Mouse (Mus musculus) hematopoietic multipotent progenitor cell, adult 10-12 weeks (in vitro differentiated cells): ENCODE measurements around the gene Arpc3. TPM values are rescaled to one million over a fixed set of nuclear protein-coding genes. Genes with fewer than 3 reads are reported as not detected.

ENCODE experiments used
- polyA plus RNA-seq: library from polyadenylated mRNA; stranded (reverse); fragments of >175 nt; gene quantifications from 2 replicates; pipeline ENCODE4 v1.2.3, GENCODE M21; 2012; ENCODE audit warnings: low replicate concordance

Gene Arpc3
- polyA plus RNA-seq, result 32.4 and 72.1 TPM in 2 replicates

GRCm38 (mm10) chr5:122391786-122392180 is at the start of gene Arpc3:
Gene Arpc3, plus strand, starts transcription at chr5:122391878.

DNA sequence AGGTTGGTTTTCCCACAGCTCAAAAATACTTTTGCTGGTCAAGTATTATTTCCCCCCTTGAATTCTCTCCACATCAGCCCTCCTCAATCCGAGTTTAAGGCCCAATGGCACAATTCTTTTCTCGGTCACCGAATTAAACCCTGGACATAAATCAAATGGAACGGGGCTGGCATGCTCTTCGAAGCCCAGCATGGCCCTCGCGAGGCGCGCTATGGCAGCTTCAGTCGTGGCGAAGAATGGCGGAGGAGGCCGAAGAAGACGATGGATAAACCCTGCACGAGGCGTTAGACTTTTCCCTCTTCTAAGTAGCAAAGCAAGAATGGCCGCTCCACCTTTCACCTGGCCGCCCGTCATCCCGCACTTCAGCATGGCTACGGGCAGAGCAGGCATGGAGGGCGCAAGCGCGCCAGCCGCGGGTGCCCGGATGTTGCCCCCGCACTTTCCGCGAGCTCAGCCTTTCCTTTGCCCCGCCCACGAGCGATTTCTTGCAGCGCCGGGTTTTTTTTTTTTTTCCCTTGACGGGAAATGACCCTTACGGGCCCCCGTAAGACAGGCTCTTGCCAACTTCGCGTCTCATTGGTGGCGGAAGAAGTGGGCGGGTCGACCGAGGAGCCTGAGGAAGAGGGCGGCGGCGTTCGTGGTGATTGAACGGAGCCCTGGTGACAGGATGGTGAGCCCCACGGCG is 37.7 kb upstream of the Arpc3 start, which contains the start of the genes Rad9b and Vps29:
Rad9b (minus strand) TSS at position 427 of the 685 bp plus-strand sequence.
Vps29 (plus strand) TSS at position 563 of the 685 bp plus-strand sequence.

DNA sequence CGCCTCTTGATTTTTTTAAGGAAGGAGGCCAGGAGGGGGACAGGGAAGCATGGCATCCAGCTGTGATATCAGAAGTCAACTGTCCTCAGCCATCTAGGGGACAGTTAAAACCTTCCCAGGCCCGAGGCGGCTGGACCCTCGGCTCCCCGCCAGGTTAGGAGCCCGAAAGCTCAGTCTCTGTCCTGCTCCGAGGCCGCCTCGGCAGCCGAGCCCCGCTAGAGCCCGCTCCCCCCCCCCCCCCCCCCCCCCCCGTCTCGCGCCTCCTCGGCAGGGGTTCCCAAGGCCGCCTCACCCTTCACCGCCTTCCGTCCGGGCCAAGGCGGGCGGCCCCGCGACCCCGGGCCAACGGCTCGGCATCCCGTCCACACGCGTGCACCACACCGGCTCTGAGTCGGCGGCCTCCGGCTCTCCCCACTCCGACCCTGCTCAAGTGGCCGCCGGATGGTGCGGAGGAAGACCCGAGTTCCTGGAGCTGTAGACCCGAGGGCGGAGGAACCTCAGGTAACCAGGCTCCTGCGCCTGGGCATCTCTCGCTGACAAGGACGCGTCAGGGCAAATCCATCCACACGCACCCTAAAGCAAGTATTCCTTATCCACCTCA is 20.0 kb upstream of the Arpc3 start, which contains the start of gene Gpn3:
Gpn3 (plus strand) TSS at position 286 of the 601 bp plus-strand sequence.

GRCm38 (mm10) chr5:122372192-122372769 is 19.4 kb upstream of the Arpc3 start, which contains the start of gene Fam216a:
Gene Fam216a, minus strand, starts transcription at chr5:122372364.

GRCm38 (mm10) chr5:122421271-122422068 is 29.8 kb downstream of the Arpc3 start, which contains the start of gene Anapc7:
Gene Anapc7, plus strand, starts transcription at chr5:122421693.

Other genes starting within 250 kb of the Arpc3 start
- 90.1 and 100 TPM in 2 replicates for gene Ppp1cc, start 233.6 kb upstream of the Arpc3 start, polyA plus RNA-seq
- gene Hvcn1, start 185.1 kb upstream of the Arpc3 start, polyA plus RNA-seq, result 217 and 339 TPM in 2 replicates
- gene Tctn1, start 127.4 kb upstream of the Arpc3 start, polyA plus RNA-seq, result 18.2 and 18.9 TPM in 2 replicates
- 13.9 and 25.2 TPM in 2 replicates for gene Pptc7, start 107.5 kb upstream of the Arpc3 start, polyA plus RNA-seq
- 1.1 and 2.6 TPM in 2 replicates for gene Rad9b, start 37.6 kb upstream of the Arpc3 start, polyA plus RNA-seq
- gene Vps29, start 37.5 kb upstream of the Arpc3 start, polyA plus RNA-seq, result 6.0 and 12.7 TPM in 2 replicates
- 17.6 and 24.9 TPM in 2 replicates for gene Gpn3, start 20.0 kb upstream of the Arpc3 start, polyA plus RNA-seq
- gene Fam216a, start 19.5 kb upstream of the Arpc3 start, polyA plus RNA-seq, result 11.1 and 14.0 TPM in 2 replicates
- 8.8 and 14.5 TPM in 2 replicates for gene Anapc7, start 29.8 kb downstream of the Arpc3 start, polyA plus RNA-seq
- 17.7 and 38.1 TPM in 2 replicates for gene Atp2a2, start 110.3 kb downstream of the Arpc3 start, polyA plus RNA-seq
- gene Ift81, start 222.6 kb downstream of the Arpc3 start, polyA plus RNA-seq, result 0.22 and 0.33 TPM in 2 replicates